ENCODE assay signal across 8 mouse cellular contexts in genomic region chr1:63274046-63274730, GRCm38 (mm10). TPM values are rescaled to one million over a fixed set of nuclear protein-coding genes. Genes with fewer than 3 reads are reported as not detected.
DNase-seq lines count a peak whose midpoint lies in the region; ATAC-seq and TF ChIP-seq lines count a peak whose summit lies in the region.

No protein-coding gene starts in this region.

- no peaks in the 10 kb centered on the region; the same call in 1 of the 2 replicates for H3K4me1 ChIP-seq in testis, adult 2 months (ENCODE audit: control insufficient read depth, insufficient read depth, low read length)
- H3K4me1 ChIP-seq in liver, embryonic 12.5 days = peaks cover 6% of the 10 kb centered on the region; the same call in 1 of the 2 replicates
- no peaks in the 10 kb centered on the region for H3K4me1 ChIP-seq in stomach, postnatal 0 days (replicated peaks; ENCODE audit: control insufficient read depth, insufficient read depth)

- H3K27me3 ChIP-seq in testis, adult 2 months (ENCODE audit: control insufficient read depth, insufficient read depth, low read length) = no peaks in the 10 kb centered on the region
- H3K27me3 ChIP-seq in liver, embryonic 12.5 days (replicated peaks) = peaks cover 87% of the 10 kb centered on the region
- peaks cover 3% of the 10 kb centered on the region; the same call in 1 of the 2 replicates for H3K27me3 ChIP-seq in stomach, postnatal 0 days (ENCODE audit: control insufficient read depth, insufficient read depth, low read length)

- WGBS in liver, embryonic 12.5 days (ENCODE audit: insufficient replicate concordance) = 19% methylated on average over 19 of the region's 19 CpGs
- 13% methylated on average over 19 of the region's 19 CpGs for WGBS in stomach, postnatal 0 days

- H3K36me3 ChIP-seq in testis, adult 2 months (ENCODE audit: control insufficient read depth, insufficient read depth, low read length) = no peaks in the 10 kb centered on the region
- no peaks in the 10 kb centered on the region for H3K36me3 ChIP-seq in liver, embryonic 12.5 days
- no peaks in the 10 kb centered on the region for H3K36me3 ChIP-seq in stomach, postnatal 0 days (ENCODE audit: control insufficient read depth, insufficient read depth, low read length)

- no peak for TF ChIP-seq CTCF in gastrocnemius, adult 2 months (IDR thresholded peaks at IDR 0.05)
- no peak for TF ChIP-seq CTCF in testis, adult 2 months (IDR thresholded peaks at IDR 0.05; ENCODE audit: control insufficient read depth, insufficient read depth, insufficient replicate concordance, low read depth, low read length)
- no peak for TF ChIP-seq CTCF in stomach, postnatal 0 days (IDR thresholded peaks at IDR 0.05; ENCODE audit: low read depth)

- no peak for TF ChIP-seq POLR2A in testis, adult 2 months (IDR thresholded peaks at IDR 0.05; ENCODE audit: control insufficient read depth, low read depth, low read length)

- H3K9me3 ChIP-seq in liver, embryonic 12.5 days (replicated peaks) = no peaks in the 10 kb centered on the region
- no peaks in the 10 kb centered on the region for H3K9me3 ChIP-seq in stomach, postnatal 0 days (ENCODE audit: control insufficient read depth, low read length)

- peak overlapping the region; percentile 72 for H3K4me3 ChIP-seq in gastrocnemius, adult 2 months
- H3K4me3 ChIP-seq in testis, adult 2 months (ENCODE audit: control insufficient read depth, low read depth, low read length) = peak overlapping the region; percentile 100
- H3K4me3 ChIP-seq in liver, embryonic 12.5 days = peak overlapping the region; percentile 53
- peak overlapping the region; percentile 54 for H3K4me3 ChIP-seq in stomach, postnatal 0 days (ENCODE audit: low read depth, low read length)

- no peak overlapping the region for H3K9ac ChIP-seq in liver, embryonic 12.5 days
- peak overlapping the region; percentile 51; the same call in 1 of the 2 replicates for H3K9ac ChIP-seq in stomach, postnatal 0 days (ENCODE audit: low read length)

- H3K4me2 ChIP-seq in liver, embryonic 12.5 days = peak overlapping the region; percentile 62
- peak overlapping the region; percentile 72 for H3K4me2 ChIP-seq in stomach, postnatal 0 days (replicated peaks; ENCODE audit: low read depth)

- intact Hi-C loops in gastrocnemius, adult 2 months (cut with DNase I) = no loop called here

- no peak for DNase-seq in gastrocnemius, adult 2 months
- DNase-seq in gastrocnemius, postnatal 10 days = no peak
- DNase-seq in testis, postnatal 14 days (ENCODE audit: low spot score) = no peak
- DNase-seq in stomach, postnatal 0 days (ENCODE audit: low spot score) = no peak
- DNase-seq in gastrocnemius, adult 8-10 months (ENCODE audit: low spot score in 2 of 2) = no peak
- DNase-seq in thymus, postnatal 10 days (ENCODE audit: low spot score in 2 of 2) = no peak

- TF ChIP-seq EP300 in stomach, postnatal 0 days (optimal IDR thresholded peaks at IDR 0.05) = no peak

- ATAC-seq in liver, embryonic 12.5 days = no peak
- no peak for ATAC-seq in stomach, postnatal 0 days (ENCODE audit: low FRiP score, low TSS enrichment)

- H3K27ac ChIP-seq in gastrocnemius, adult 2 months = no peak overlapping the region
- peak overlapping the region; percentile 89 for H3K27ac ChIP-seq in testis, adult 2 months (ENCODE audit: control insufficient read depth, insufficient read depth, low read depth, low read length)
- H3K27ac ChIP-seq in liver, embryonic 12.5 days = no peak overlapping the region
- no peak overlapping the region for H3K27ac ChIP-seq in stomach, postnatal 0 days (replicated peaks)

RNA-seq across cellular contexts. Expression of gene Zdbf2, which starts 1.1 kb away (rescaled TPM):
- total RNA-seq in gastrocnemius, adult 2 months (2021) = 1 to 10 TPM; 1.0 TPM
- 10 to 100 TPM; 30.3 to 36.6 TPM for total RNA-seq in gastrocnemius, postnatal 10 days (2021)
- polyA plus RNA-seq in testis, adult 2 months (2012; rRNA removed) = 29.9 and 39.0 TPM in 2 replicates
- polyA plus RNA-seq in liver, embryonic 12.5 days (2016; fragmentation: Nextera tagmentation; extraction: Ambion mirVana) = 1.6 and 1.7 TPM in 2 replicates
- 2.2 and 2.3 TPM in 2 replicates for polyA plus RNA-seq in stomach, postnatal 0 days (2015; fragmentation: Nextera tagmentation; extraction: Ambion mirVana)
- total RNA-seq in gastrocnemius, adult 8-10 months (2022) = under 1 TPM; 0.13 to 0.65 (median 0.27) TPM

RNA-seq across cellular contexts. Expression of gene Gpr1, which starts 59.8 kb away (rescaled TPM):
- total RNA-seq in gastrocnemius, adult 2 months (2021) = under 1 TPM; 0.56 to 0.64 TPM
- under 1 TPM; 0.29 to 0.59 TPM for total RNA-seq in gastrocnemius, postnatal 10 days (2021)
- polyA plus RNA-seq in testis, adult 2 months (2012; rRNA removed) = 0.14 and 0.15 TPM in 2 replicates
- 0.08 TPM in 1 of 2 replicates, not detected in the other for polyA plus RNA-seq in liver, embryonic 12.5 days (2016; fragmentation: Nextera tagmentation; extraction: Ambion mirVana)
- 0.05 and 0.11 TPM in 2 replicates for polyA plus RNA-seq in stomach, postnatal 0 days (2015; fragmentation: Nextera tagmentation; extraction: Ambion mirVana)
- under 1 TPM; 0.15 to 0.52 (median 0.44) TPM for total RNA-seq in gastrocnemius, adult 8-10 months (2022)

Comparison
In these comparisons a context has a peak if more than half of its experiments do, and no peak if none do; other contexts are left out.
1. RNA of gene Zdbf2, which starts 1.1 kb away (total RNA-seq): 30.3 to 36.6 TPM in gastrocnemius, postnatal 10 days; 1.0 TPM in gastrocnemius, adult 2 months and 0.13 to 0.65 TPM in gastrocnemius, adult 8-10 months; every median in the first group is over 10 times any median in the second.
2. Peak in every context shown above with its lines, with median percentiles within 50 percentile points of each other: H3K4me3 ChIP-seq.